Mouse (Mus musculus): ENCODE measurements at regions not wholly inside any gene's neighbourhood (a gene's known extent, or its start where the extent isn't known, plus 50 kb on each side); places are given as distances from the start of the nearest gene placed in this dataset.
A peak's percentile ranks its signal among the peaks of the same experiment; 100 is the strongest.

GRCm38 (mm10) chr1:75612083-75612720, 66.1 kb downstream of the Slc4a3 start:
- Histone ChIP-seq H3K27me3 (ENCODE audit: control insufficient read depth, insufficient read depth, low read length) (no peaks in the 10 kb centered on the region), H3K36me3 (replicated peaks; ENCODE audit: control insufficient read depth, insufficient read depth) (no peaks in the 10 kb centered on the region), H3K4me3 (replicated peaks; ENCODE audit: low read length) (no peak overlapping the region), H3K9ac (no peak overlapping the region), H3K27ac (0 out of 2 replicates have a peak overlapping the region, but pooled peaks have one; percentile 43), H3K4me1 (replicated peaks; ENCODE audit: control insufficient read depth, insufficient read depth, low read length) (no peaks in the 10 kb centered on the region), H3K4me2 (replicated peaks) (no peak overlapping the region), H3K9me3 (ENCODE audit: control insufficient read depth, low read length) (no peaks in the 10 kb centered on the region)
- ATAC-seq (ENCODE audit: low FRiP score) = no peak
- no peak for DNase-seq (ENCODE audit: low spot score)
- 74% methylated on average over 13 of the region's 13 CpGs for WGBS

GRCm38 (mm10) chr1:75613206-75613605, 67.1 kb downstream of the Slc4a3 start:
- WGBS = 55% methylated on average over 2 of the region's 2 CpGs
- Histone ChIP-seq H3K9me3 (ENCODE audit: control insufficient read depth, low read length) (no peaks in the 10 kb centered on the region), H3K9ac (no peak overlapping the region), H3K4me1 (replicated peaks; ENCODE audit: control insufficient read depth, insufficient read depth, low read length) (no peaks in the 10 kb centered on the region), H3K27ac (no peak overlapping the region), H3K27me3 (ENCODE audit: control insufficient read depth, insufficient read depth, low read length) (no peaks in the 10 kb centered on the region), H3K4me3 (replicated peaks; ENCODE audit: low read length) (no peak overlapping the region), H3K4me2 (replicated peaks) (no peak overlapping the region), H3K36me3 (replicated peaks; ENCODE audit: control insufficient read depth, insufficient read depth) (no peaks in the 10 kb centered on the region)
- DNase-seq (ENCODE audit: low spot score) = no peak
- ATAC-seq (ENCODE audit: low FRiP score) = no peak

GRCm38 (mm10) chr1:75616971-75617370, 70.9 kb downstream of the Slc4a3 start:
- no peak overlapping the region for H3K4me3 ChIP-seq (replicated peaks; ENCODE audit: low read length)
- no peaks in the 10 kb centered on the region for H3K9me3 ChIP-seq (ENCODE audit: control insufficient read depth, low read length)
- no peaks in the 10 kb centered on the region for H3K4me1 ChIP-seq (replicated peaks; ENCODE audit: control insufficient read depth, insufficient read depth, low read length)
- DNase-seq (ENCODE audit: low spot score) (no peak), ATAC-seq (ENCODE audit: low FRiP score) (no peak)
- WGBS = 74% methylated on average over 2 of the region's 2 CpGs
- H3K27me3 ChIP-seq (ENCODE audit: control insufficient read depth, insufficient read depth, low read length) = no peaks in the 10 kb centered on the region
- H3K36me3 ChIP-seq (replicated peaks; ENCODE audit: control insufficient read depth, insufficient read depth) = no peaks in the 10 kb centered on the region
- no peak overlapping the region for H3K4me2 ChIP-seq (replicated peaks)
- H3K27ac ChIP-seq = no peak overlapping the region
- H3K9ac ChIP-seq = no peak overlapping the region

- 62% methylated on average over 7 of the region's 7 CpGs for WGBS
Observed at GRCm38 (mm10) chr1:75618367-75618790, 72.3 kb downstream of the Slc4a3 start.

GRCm38 (mm10) chr1:75630287-75630686, 84.2 kb downstream of the Slc4a3 start:
- no peak overlapping the region for H3K27ac ChIP-seq
- H3K4me3 ChIP-seq (replicated peaks; ENCODE audit: low read length) = no peak overlapping the region
- WGBS = 100% methylated on average over 2 of the region's 2 CpGs
- no peak overlapping the region for H3K9ac ChIP-seq
- H3K27me3 ChIP-seq (ENCODE audit: control insufficient read depth, insufficient read depth, low read length) = no peaks in the 10 kb centered on the region
- H3K9me3 ChIP-seq (ENCODE audit: control insufficient read depth, low read length) = no peaks in the 10 kb centered on the region
- no peaks in the 10 kb centered on the region for H3K36me3 ChIP-seq (replicated peaks; ENCODE audit: control insufficient read depth, insufficient read depth)
- no peak overlapping the region for H3K4me2 ChIP-seq (replicated peaks)
- no peaks in the 10 kb centered on the region for H3K4me1 ChIP-seq (replicated peaks; ENCODE audit: control insufficient read depth, insufficient read depth, low read length)
- ATAC-seq (ENCODE audit: low FRiP score) (no peak), DNase-seq (ENCODE audit: low spot score) (no peak)

More at GRCm38 (mm10) chr1:75618367-75618790, 72.3 kb downstream of the Slc4a3 start:
- Histone ChIP-seq H3K27me3 (ENCODE audit: control insufficient read depth, insufficient read depth, low read length) (no peaks in the 10 kb centered on the region), H3K9me3 (ENCODE audit: control insufficient read depth, low read length) (no peaks in the 10 kb centered on the region), H3K4me2 (replicated peaks) (no peak overlapping the region), H3K27ac (no peak overlapping the region), H3K4me3 (replicated peaks; ENCODE audit: low read length) (no peak overlapping the region), H3K36me3 (replicated peaks; ENCODE audit: control insufficient read depth, insufficient read depth) (no peaks in the 10 kb centered on the region), H3K9ac (no peak overlapping the region), H3K4me1 (replicated peaks; ENCODE audit: control insufficient read depth, insufficient read depth, low read length) (no peaks in the 10 kb centered on the region)
- DNase-seq (ENCODE audit: low spot score) (no peak), ATAC-seq (ENCODE audit: low FRiP score) (no peak)

- no peak overlapping the region for H3K4me3 ChIP-seq (replicated peaks; ENCODE audit: low read length)
- H3K9ac ChIP-seq = no peak overlapping the region
- H3K36me3 ChIP-seq (replicated peaks; ENCODE audit: control insufficient read depth, insufficient read depth) = no peaks in the 10 kb centered on the region
- no peaks in the 10 kb centered on the region for H3K9me3 ChIP-seq (ENCODE audit: control insufficient read depth, low read length)
- 36% methylated on average over 1 of the region's 1 CpGs for WGBS
- H3K27ac ChIP-seq = no peak overlapping the region
- no peak overlapping the region for H3K4me2 ChIP-seq (replicated peaks)
- ATAC-seq (ENCODE audit: low FRiP score) = no peak
- no peaks in the 10 kb centered on the region for H3K27me3 ChIP-seq (ENCODE audit: control insufficient read depth, insufficient read depth, low read length)
- H3K4me1 ChIP-seq (replicated peaks; ENCODE audit: control insufficient read depth, insufficient read depth, low read length) = no peaks in the 10 kb centered on the region
- no peak for DNase-seq (ENCODE audit: low spot score)
Observed at GRCm38 (mm10) chr1:75631729-75632128, 85.7 kb downstream of the Slc4a3 start.

- H3K4me1 ChIP-seq (replicated peaks; ENCODE audit: control insufficient read depth, insufficient read depth, low read length) = no peaks in the 10 kb centered on the region
- no peak overlapping the region for H3K4me3 ChIP-seq (replicated peaks; ENCODE audit: low read length)
- H3K9ac ChIP-seq = no peak overlapping the region
- H3K4me2 ChIP-seq (replicated peaks) = no peak overlapping the region
- WGBS = 84% methylated on average over 4 of the region's 4 CpGs
- ATAC-seq (ENCODE audit: low FRiP score) (no peak), DNase-seq (ENCODE audit: low spot score) (no peak)
- no peaks in the 10 kb centered on the region for H3K36me3 ChIP-seq (replicated peaks; ENCODE audit: control insufficient read depth, insufficient read depth)
- H3K27me3 ChIP-seq (ENCODE audit: control insufficient read depth, insufficient read depth, low read length) = no peaks in the 10 kb centered on the region
- H3K27ac ChIP-seq = no peak overlapping the region
- no peaks in the 10 kb centered on the region for H3K9me3 ChIP-seq (ENCODE audit: control insufficient read depth, low read length)
Observed at GRCm38 (mm10) chr1:75635591-75635990, 89.5 kb downstream of the Slc4a3 start.

GRCm38 (mm10) chr1:75639031-75640001, 93.2 kb downstream of the Slc4a3 start:
- 31% methylated on average over 8 of the region's 8 CpGs for WGBS
- no peak overlapping the region for H3K4me2 ChIP-seq (replicated peaks)
- H3K27me3 ChIP-seq (ENCODE audit: control insufficient read depth, insufficient read depth, low read length) = no peaks in the 10 kb centered on the region
- no peak overlapping the region for H3K27ac ChIP-seq
- no peaks in the 10 kb centered on the region for H3K4me1 ChIP-seq (replicated peaks; ENCODE audit: control insufficient read depth, insufficient read depth, low read length)
- no peak overlapping the region for H3K4me3 ChIP-seq (replicated peaks; ENCODE audit: low read length)
- H3K9ac ChIP-seq = no peak overlapping the region
- H3K9me3 ChIP-seq (ENCODE audit: control insufficient read depth, low read length) = no peaks in the 10 kb centered on the region
- DNase-seq (ENCODE audit: low spot score) (no peak), ATAC-seq (ENCODE audit: low FRiP score) (no peak)
- H3K36me3 ChIP-seq (replicated peaks; ENCODE audit: control insufficient read depth, insufficient read depth) = no peaks in the 10 kb centered on the region

DNA sequence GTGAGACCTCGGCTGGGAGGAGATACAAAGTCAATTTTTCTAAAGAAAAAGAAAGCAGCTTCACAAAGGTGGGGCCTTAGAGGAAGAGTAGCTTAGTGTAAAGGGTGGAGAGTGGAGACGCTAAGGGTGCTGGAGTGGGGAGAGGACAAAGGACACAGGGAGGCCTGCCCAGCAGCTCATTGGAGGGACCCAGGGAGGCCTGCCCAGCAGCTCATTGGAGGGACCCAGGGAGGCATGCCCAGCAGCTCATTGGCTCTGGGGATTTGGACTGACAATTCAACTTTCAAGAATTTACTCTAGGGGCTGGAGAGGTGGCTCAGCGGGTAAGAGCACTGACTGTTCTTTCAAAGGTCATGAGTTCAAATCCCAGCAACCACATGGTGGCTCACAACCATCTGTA, 96.4 kb downstream of the Slc4a3 start:
- Histone ChIP-seq H3K27ac (no peak overlapping the region), H3K4me2 (replicated peaks) (no peak overlapping the region), H3K9ac (no peak overlapping the region), H3K9me3 (ENCODE audit: control insufficient read depth, low read length) (no peaks in the 10 kb centered on the region), H3K27me3 (ENCODE audit: control insufficient read depth, insufficient read depth, low read length) (no peaks in the 10 kb centered on the region), H3K4me3 (replicated peaks; ENCODE audit: low read length) (no peak overlapping the region), H3K4me1 (replicated peaks; ENCODE audit: control insufficient read depth, insufficient read depth, low read length) (no peaks in the 10 kb centered on the region), H3K36me3 (replicated peaks; ENCODE audit: control insufficient read depth, insufficient read depth) (no peaks in the 10 kb centered on the region)
- DNase-seq (ENCODE audit: low spot score) (no peak), ATAC-seq (ENCODE audit: low FRiP score) (no peak)
- WGBS = 64% methylated on average over 3 of the region's 3 CpGs
